Mouse (Mus musculus): Measurements from ENCODE around the gene Wfdc11. TPM values are rescaled to one million over a fixed set of nuclear protein-coding genes. Genes with fewer than 3 reads are reported as not detected.
"Not testable (repeated sequence)": the region's sequence is repeated elsewhere in the genome, so short reads cannot be mapped to it uniquely, and the experiment has no call there.

Gene Wfdc11
- total RNA-seq (2021) = not detected

DNA sequence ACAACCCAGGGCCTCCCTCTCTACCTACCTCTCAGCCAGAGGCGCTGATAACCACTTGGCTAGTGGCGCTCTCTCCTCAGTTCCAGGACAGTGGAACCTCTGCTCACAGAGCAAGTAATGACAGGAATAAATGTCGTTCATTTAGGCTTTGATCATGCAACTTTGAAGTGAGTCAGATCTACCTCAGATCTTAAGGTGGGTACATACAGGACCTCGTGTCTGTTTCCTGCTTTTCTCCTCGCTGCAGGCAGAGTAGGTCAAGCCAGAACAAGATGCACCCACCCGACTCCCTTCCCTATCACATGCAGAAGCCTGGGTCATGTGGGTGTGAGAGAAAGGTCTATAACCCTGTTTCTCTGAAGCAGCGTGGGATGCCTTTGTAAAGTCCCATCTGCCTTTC, at the start of gene Wfdc11:
Gene Wfdc11 (minus strand): TSS at position 101 of the 400 bp plus-strand sequence.
- DNase-seq = no peak
- intact Hi-C loops (cut with DNase I) = no loop called here

DNA sequence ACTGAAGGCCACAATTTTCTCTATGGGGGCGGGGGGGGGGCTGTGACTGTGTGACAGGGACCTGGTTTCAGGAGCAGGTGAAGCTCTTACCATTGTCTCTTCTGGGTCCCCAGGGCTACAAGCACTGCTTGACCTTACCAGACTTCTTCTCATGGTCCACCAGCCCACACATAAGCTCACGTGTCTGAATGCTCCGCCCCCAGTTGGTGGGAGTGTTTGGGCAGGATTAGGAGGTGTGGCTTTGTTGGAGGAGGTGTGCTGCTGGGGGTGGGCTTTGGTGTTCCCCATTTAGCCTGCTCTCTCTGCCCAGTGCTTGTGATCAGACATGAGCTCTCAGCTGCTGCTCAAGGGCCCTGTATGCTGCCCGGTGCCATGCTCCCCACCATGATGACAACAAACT, 49.4 kb upstream of the Wfdc11 start:
- intact Hi-C loops (cut with DNase I) = no loop called here
- DNase-seq = no peak

DNA sequence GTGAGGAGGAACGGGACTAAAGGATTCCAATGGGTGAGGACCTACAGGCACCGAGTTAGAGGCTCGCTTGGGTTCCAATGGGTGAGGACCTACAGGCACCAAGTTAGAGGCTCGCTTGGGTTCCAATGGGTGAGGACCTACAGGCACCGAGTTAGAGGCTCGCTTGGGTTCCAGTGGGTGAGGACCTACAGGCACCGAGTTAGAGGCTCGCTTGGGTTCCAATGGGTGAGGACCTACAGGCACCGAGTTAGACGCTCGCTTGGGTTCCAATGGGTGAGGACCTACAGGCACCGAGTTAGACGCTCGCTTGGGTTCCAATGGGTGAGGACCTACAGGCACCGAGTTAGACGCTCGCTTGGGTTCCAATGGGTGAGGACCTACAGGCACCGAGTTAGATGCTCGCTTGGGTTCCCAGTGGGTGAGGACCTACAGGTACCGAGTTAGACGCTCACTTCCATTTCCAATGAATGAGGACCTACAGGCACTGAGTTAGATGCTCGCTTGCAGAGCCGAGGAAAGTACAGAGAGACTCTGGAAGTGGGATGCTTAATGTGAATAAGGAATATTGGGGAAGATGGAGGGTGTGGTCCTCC, 42.4 kb upstream of the Wfdc11 start:
- intact Hi-C loops (cut with DNase I) = not testable (repeated sequence)

GRCm38 (mm10) chr2:164715005-164715404, 41.1 kb upstream of the Wfdc11 start, which contains the start of gene Spint5:
Gene Spint5 (plus strand): TSS chr2:164715305.
- intact Hi-C loops (cut with DNase I) = no loop called here
- no peak for DNase-seq

More for the DNA sequence above, 42.4 kb upstream of the Wfdc11 start:
- DNase-seq = not testable (repeated sequence)

GRCm38 (mm10) chr2:164705991-164706390, 32.1 kb upstream of the Wfdc11 start:
- DNase-seq = no peak
- intact Hi-C loops (cut with DNase I) = no loop called here

GRCm38 (mm10) chr2:164705328-164705727, 31.4 kb upstream of the Wfdc11 start:
- intact Hi-C loops (cut with DNase I) = no loop called here
- DNase-seq = no peak

DNA sequence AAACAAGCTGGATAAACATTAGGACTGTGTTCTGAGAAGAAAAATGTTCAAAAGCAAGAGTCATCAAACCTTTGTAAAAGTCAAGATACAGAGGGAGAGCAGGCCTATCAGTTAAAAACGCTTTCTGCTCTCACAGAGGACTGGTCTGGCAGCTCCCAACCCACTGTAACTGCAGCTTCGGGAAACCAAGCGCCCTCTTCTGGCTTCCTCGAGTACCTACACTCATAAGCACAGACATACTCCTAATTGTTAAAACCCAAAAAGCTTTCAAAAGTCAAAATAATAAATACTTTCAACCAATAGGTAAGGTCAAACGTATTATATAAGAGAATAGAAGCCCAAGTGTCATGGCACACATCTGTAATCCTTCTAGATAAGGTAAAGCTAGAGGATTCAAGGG, 30.3 kb upstream of the Wfdc11 start:
- intact Hi-C loops (cut with DNase I) = no loop called here
- no peak for DNase-seq

- intact Hi-C loops (cut with DNase I) = no loop called here
- DNase-seq = no peak
These were observed 27.9 kb upstream of the Wfdc11 start for GRCm38 (mm10) chr2:164701761-164702160.

GRCm38 (mm10) chr2:164700959-164701358, 27.1 kb upstream of the Wfdc11 start:
- no peak for DNase-seq
- intact Hi-C loops (cut with DNase I) = no loop called here

GRCm38 (mm10) chr2:164698201-164698600, 24.3 kb upstream of the Wfdc11 start, which contains the start of gene Spint4:
Gene Spint4 (plus strand): TSS chr2:164698501.
- intact Hi-C loops (cut with DNase I) = no loop called here

DNA sequence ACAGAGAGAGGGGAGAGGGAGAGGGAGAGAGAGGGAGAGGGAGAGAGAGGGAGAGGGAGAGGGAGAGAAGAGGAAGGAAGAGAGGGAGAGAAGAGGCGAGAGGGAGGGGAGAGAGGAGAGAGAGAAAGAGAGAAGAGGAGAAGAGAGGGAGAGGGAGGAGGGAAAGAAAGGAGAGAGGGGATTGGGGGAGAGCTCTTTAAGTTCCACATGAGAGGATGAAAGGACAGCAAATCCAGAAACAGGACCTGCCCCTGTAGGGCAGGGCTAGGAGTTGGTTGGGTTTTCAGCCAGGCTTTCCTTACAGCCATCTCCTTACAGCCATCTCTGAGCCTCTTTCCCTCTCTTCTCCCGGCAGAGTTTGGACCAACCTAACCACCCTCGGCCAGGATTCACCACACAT, 10.9 kb upstream of the Wfdc11 start, which contains the start of gene Wfdc13:
Gene Wfdc13 (plus strand): TSS at position 301 of the 400 bp plus-strand sequence.
- DNase-seq = no peak
- intact Hi-C loops (cut with DNase I) = loop anchor here (5.0 kb wide), 2 partner anchors 42 to 112 kb away; no protein-coding TSS in a partner anchor

More at GRCm38 (mm10) chr2:164698201-164698600, 24.3 kb upstream of the Wfdc11 start, which contains the start of gene Spint4:
- DNase-seq = no peak

GRCm38 (mm10) chr2:164679906-164680305, 6.0 kb upstream of the Wfdc11 start:
- no peak for DNase-seq
- intact Hi-C loops (cut with DNase I) = loop anchor here (5.0 kb wide), 2 partner anchors 47 to 117 kb away; no protein-coding TSS in a partner anchor

- peak; percentile 39 to 63 for DNase-seq
- intact Hi-C loops (cut with DNase I) = no loop called here
These were observed 5.2 kb upstream of the Wfdc11 start for GRCm38 (mm10) chr2:164678848-164679625.

GRCm38 (mm10) chr2:164676916-164677685, 3.2 kb upstream of the Wfdc11 start:
- DNase-seq = no peak
- intact Hi-C loops (cut with DNase I) = no loop called here

- no peak for DNase-seq
- intact Hi-C loops (cut with DNase I) = no loop called here
These were observed 2.2 kb upstream of the Wfdc11 start for GRCm38 (mm10) chr2:164676103-164676502.

DNA sequence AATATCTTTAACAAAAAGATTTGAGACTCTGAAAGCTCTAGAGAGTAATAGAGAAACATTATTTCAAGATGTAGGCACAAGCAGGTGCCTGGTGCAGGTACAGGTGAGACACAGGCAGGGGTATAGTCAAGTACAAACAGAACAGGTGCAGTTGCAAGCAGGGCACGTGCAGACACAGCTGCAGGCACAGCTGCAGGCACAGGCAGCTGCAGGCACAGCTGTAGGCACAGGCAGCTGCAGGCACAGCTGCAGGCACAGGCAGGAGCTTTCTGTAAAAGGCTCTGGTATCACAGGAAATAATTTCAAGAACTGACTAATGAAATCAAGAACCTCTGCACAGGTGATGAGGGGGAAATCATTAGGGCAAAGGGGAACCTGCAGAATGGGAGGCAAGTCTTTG, 2.9 kb downstream of the Wfdc11 start:
- intact Hi-C loops (cut with DNase I) = no loop called here
- no peak for DNase-seq

DNA sequence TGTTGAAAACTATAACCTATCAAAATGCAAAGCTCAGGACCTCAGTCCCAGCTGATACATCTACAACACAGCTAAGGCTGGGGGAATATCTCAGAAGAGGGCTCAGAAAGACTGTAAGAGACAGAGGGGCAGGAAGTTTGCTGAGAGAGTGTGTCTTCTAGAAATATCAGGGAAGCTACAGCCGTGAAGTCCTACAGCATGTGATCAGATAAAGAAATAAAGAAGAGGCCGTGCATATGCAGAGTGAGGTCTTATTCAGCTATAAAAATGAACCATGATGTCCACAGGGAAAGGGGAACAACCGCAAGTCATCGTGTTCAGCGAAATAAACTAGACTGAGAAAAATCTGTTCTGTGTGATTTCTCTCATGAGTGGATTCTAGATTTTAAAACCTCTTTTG, 3.6 kb downstream of the Wfdc11 start:
- intact Hi-C loops (cut with DNase I) = no loop called here
- DNase-seq = no peak

- no peak for DNase-seq
- intact Hi-C loops (cut with DNase I) = no loop called here
These were observed 9.0 kb downstream of the Wfdc11 start for GRCm38 (mm10) chr2:164664851-164665250.

GRCm38 (mm10) chr2:164656483-164656882, 17.4 kb downstream of the Wfdc11 start, which contains the start of gene Wfdc9:
Gene Wfdc9 (minus strand): TSS chr2:164656583.
- no peak for DNase-seq
- intact Hi-C loops (cut with DNase I) = no loop called here

DNA sequence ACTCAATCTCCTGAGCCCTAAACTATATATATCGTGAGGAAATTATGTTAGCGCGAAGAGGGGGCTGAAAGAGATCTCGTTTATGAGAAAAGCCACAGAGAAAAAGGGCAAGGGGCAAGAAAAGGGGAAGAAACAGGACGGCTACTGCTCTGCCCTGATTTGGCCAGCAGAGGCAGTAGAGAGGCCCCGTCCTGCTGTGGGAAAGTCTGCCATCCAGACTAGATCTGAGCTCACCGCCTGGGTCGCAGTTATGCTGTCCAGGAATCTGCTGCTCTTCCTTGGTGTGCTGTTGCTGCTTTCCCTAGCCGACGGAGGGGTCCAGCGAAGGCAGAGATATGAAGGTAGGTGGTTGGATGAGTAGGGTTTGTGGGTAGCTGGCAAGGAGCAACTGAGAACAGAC, 18.0 kb downstream of the Wfdc11 start, which contains the start of gene Wfdc10:
Gene Wfdc10 (plus strand): TSS at position 189 of the 400 bp plus-strand sequence.
- DNase-seq = peak; percentile 15 to 48

More for the DNA sequence above, 18.0 kb downstream of the Wfdc11 start, which contains the start of gene Wfdc10:
- intact Hi-C loops (cut with DNase I) = no loop called here
